ENCODE assay signal across 19 mouse cellular contexts in the genomic region with DNA sequence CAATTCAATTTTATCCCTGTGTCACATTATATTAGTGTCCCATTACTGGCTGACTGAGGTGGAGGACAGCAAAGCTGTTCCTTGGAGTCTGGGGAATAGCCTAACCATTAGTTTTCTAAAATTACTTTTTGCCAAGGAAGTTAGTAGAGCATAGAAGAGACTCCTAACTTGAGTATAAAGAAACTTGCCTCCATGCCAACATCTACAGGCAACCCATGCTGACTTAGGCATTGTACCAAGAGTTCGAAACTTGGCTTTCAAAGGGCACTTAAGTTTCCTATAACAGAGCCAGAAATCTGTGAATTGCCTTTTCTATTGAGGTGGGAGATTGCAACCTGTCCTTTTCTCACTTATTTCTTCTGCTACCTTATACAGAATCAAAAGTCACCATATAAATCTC.
"Had no signal": no experiment of that assay in that cellular context is flagged by ENCODE, and none has a peak within 500 bp of the region (broad histone marks: within the 10 kb centered on the region; RNA-seq: fewer than 3 reads in every experiment).

No protein-coding gene starts in this region.

- H3K4me1 ChIP-seq: limb, embryonic 12.5 days; midbrain, embryonic 12.5 days had no signal

- H3K9me3 ChIP-seq: limb, embryonic 12.5 days; midbrain, embryonic 12.5 days had no signal

- H3K27ac ChIP-seq: layer of hippocampus, adult 2 months; limb, embryonic 12.5 days; liver, embryonic 14.5 days; macrophage; midbrain, embryonic 12.5 days; stomach, postnatal 0 days had no signal

- H3K27me3 ChIP-seq: limb, embryonic 12.5 days; midbrain, embryonic 12.5 days had no signal

- DNase-seq: kidney, adult 11 months; kidney, adult 9 months; kidney, postnatal 25 days; layer of hippocampus, adult 9-11 months; liver, postnatal 0 days; lung, embryonic 14.5 days; right cerebral cortex, postnatal 4 days; thymus, adult 2 months; thymus, postnatal 14 days; thymus, postnatal 4 days had no signal

- H3K36me3 ChIP-seq: limb, embryonic 12.5 days; midbrain, embryonic 12.5 days had no signal

- H3K4me3 ChIP-seq: layer of hippocampus, adult 2 months; limb, embryonic 12.5 days; midbrain, embryonic 12.5 days had no signal

- H3K4me2 ChIP-seq: limb, embryonic 12.5 days; liver, embryonic 11.5 days; lung, embryonic 14.5 days; midbrain, embryonic 12.5 days had no signal

- ATAC-seq: liver, postnatal 0 days; lung, postnatal 0 days; midbrain, embryonic 16.5 days had no signal

- H3K9ac ChIP-seq: limb, embryonic 12.5 days; liver, embryonic 14.5 days; liver, postnatal 0 days; lung, embryonic 14.5 days; midbrain, embryonic 12.5 days had no signal
